ENCODE assay signal across 28 mouse cellular contexts in genomic region chrX:48291413-48291812, GRCm38 (mm10). TPM values are rescaled to one million over a fixed set of nuclear protein-coding genes. Genes with fewer than 3 reads are reported as not detected.
DNase-seq lines count a peak whose midpoint lies in the region; ATAC-seq and TF ChIP-seq lines count a peak whose summit lies in the region.
"Had no signal": no experiment of that assay in that cellular context is flagged by ENCODE, and none has a peak within 500 bp of the region (broad histone marks: within the 10 kb centered on the region; RNA-seq: fewer than 3 reads in every experiment).

No protein-coding gene starts in this region.

- no peak overlapping the region for H3K9ac ChIP-seq in lung, embryonic 14.5 days
- H3K9ac ChIP-seq: embryonic facial prominence, embryonic 12.5 days; embryonic facial prominence, embryonic 15.5 days; forebrain, postnatal 0 days; heart, embryonic 13.5 days; hindbrain, embryonic 12.5 days; hindbrain, embryonic 15.5 days had no signal

- peak; percentile 25 for DNase-seq in kidney, adult 2 months
- DNase-seq in kidney, postnatal 4 days = no peak
- DNase-seq in kidney, postnatal 14 days = peak; percentile 18
- DNase-seq in kidney, adult 18-20 months = no peak
- DNase-seq in lung, embryonic 14.5 days = peak; percentile 8
- DNase-seq in lung, postnatal 14 days = no peak
- DNase-seq in ZHBTc4 (ENCODE audit: low read depth, low spot score) = peak; percentile 82
- DNase-seq in midbrain, embryonic 10.5 days (ENCODE audit: low spot score) = no peak
- DNase-seq: adrenal gland, adult 2 months; adrenal gland, postnatal 14 days; B cell, adult 2 months; cerebellum, adult 11 months; cerebellum, adult 2 months; cerebellum, adult 9-11 months; cerebellum, postnatal 25 days; forebrain, postnatal 0 days; gastrocnemius, adult 2 months; gastrocnemius, postnatal 25 days; heart, adult 2 months; heart, postnatal 14 days had no signal

- no peaks in the 10 kb centered on the region for H3K4me1 ChIP-seq in kidney, adult 2 months (ENCODE audit: control insufficient read depth, insufficient read depth, low read length)
- H3K4me1 ChIP-seq in lung, embryonic 14.5 days (ENCODE audit: insufficient read depth) = no peaks in the 10 kb centered on the region
- peaks cover 7% of the 10 kb centered on the region for H3K4me1 ChIP-seq in midbrain, embryonic 10.5 days
- H3K4me1 ChIP-seq: embryonic facial prominence, embryonic 12.5 days; embryonic facial prominence, embryonic 15.5 days; heart, embryonic 10.5 days; heart, embryonic 13.5 days; hindbrain, embryonic 12.5 days; hindbrain, embryonic 15.5 days had no signal

- ATAC-seq in lung, embryonic 14.5 days (ENCODE audit: insufficient read depth) = no peak
- ATAC-seq: forebrain, embryonic 14.5 days; forebrain, postnatal 0 days had no signal

- H3K36me3 ChIP-seq in kidney, adult 2 months (ENCODE audit: control insufficient read depth, insufficient read depth, low read length) = no peaks in the 10 kb centered on the region
- no peaks in the 10 kb centered on the region for H3K36me3 ChIP-seq in lung, embryonic 14.5 days (ENCODE audit: insufficient read depth)
- no peaks in the 10 kb centered on the region for H3K36me3 ChIP-seq in midbrain, embryonic 10.5 days
- H3K36me3 ChIP-seq: embryonic facial prominence, embryonic 12.5 days; embryonic facial prominence, embryonic 15.5 days; heart, embryonic 10.5 days; heart, embryonic 13.5 days; hindbrain, embryonic 12.5 days; hindbrain, embryonic 15.5 days had no signal

- WGBS in kidney, adult 2 months = 18% methylated on average over 3 of the region's 3 CpGs
- 22% methylated on average over 3 of the region's 3 CpGs for WGBS in lung, embryonic 14.5 days
- WGBS in midbrain, embryonic 10.5 days = 40% methylated on average over 3 of the region's 3 CpGs

- TF ChIP-seq POLR2A in kidney, adult 2 months (IDR thresholded peaks at IDR 0.05; ENCODE audit: low read depth, low read length) = no peak

- H3K4me3 ChIP-seq in kidney, adult 2 months (ENCODE audit: insufficient read depth, low read depth, low read length) = no peak overlapping the region
- no peak overlapping the region for H3K4me3 ChIP-seq in lung, embryonic 14.5 days (ENCODE audit: low read depth, low read length)
- no peak overlapping the region for H3K4me3 ChIP-seq in midbrain, embryonic 10.5 days
- H3K4me3 ChIP-seq: embryonic facial prominence, embryonic 12.5 days; embryonic facial prominence, embryonic 15.5 days; gastrocnemius, adult 2 months; heart, adult 2 months; heart, embryonic 10.5 days; heart, embryonic 13.5 days; hindbrain, embryonic 12.5 days; hindbrain, embryonic 15.5 days had no signal

- no peak overlapping the region for H3K4me2 ChIP-seq in lung, embryonic 14.5 days
- H3K4me2 ChIP-seq: embryonic facial prominence, embryonic 12.5 days; embryonic facial prominence, embryonic 15.5 days; heart, embryonic 13.5 days; hindbrain, embryonic 12.5 days; hindbrain, embryonic 15.5 days had no signal

- no peak for TF ChIP-seq CTCF in kidney, adult 2 months (conservative IDR thresholded peaks at IDR 0.05; ENCODE audit: insufficient read depth, insufficient read length, low read depth, low read length)
- TF ChIP-seq CTCF in lung, embryonic 14.5 days (IDR thresholded peaks at IDR 0.05; ENCODE audit: low read depth) = no peak

- no peaks in the 10 kb centered on the region for H3K27me3 ChIP-seq in kidney, adult 2 months (replicated peaks; ENCODE audit: control insufficient read depth, insufficient read depth, low read length)
- no peaks in the 10 kb centered on the region for H3K27me3 ChIP-seq in lung, embryonic 14.5 days (ENCODE audit: insufficient read depth, low read length)
- peaks cover 29% of the 10 kb centered on the region for H3K27me3 ChIP-seq in midbrain, embryonic 10.5 days (ENCODE audit: low read depth, poor library complexity, severe bottlenecking)
- H3K27me3 ChIP-seq: CH12.LX; hindbrain, embryonic 15.5 days had no signal

- no peak overlapping the region for H3K27ac ChIP-seq in kidney, adult 2 months (ENCODE audit: insufficient read depth, low read depth, low read length)
- H3K27ac ChIP-seq in lung, embryonic 14.5 days (ENCODE audit: low read depth) = no peak overlapping the region
- no peak overlapping the region for H3K27ac ChIP-seq in midbrain, embryonic 10.5 days (replicated peaks)
- H3K27ac ChIP-seq: embryonic facial prominence, embryonic 12.5 days; embryonic facial prominence, embryonic 15.5 days; gastrocnemius, adult 2 months; heart, adult 2 months; heart, embryonic 10.5 days; heart, embryonic 13.5 days; hindbrain, embryonic 12.5 days; hindbrain, embryonic 15.5 days had no signal

- H3K9me3 ChIP-seq in lung, embryonic 14.5 days (ENCODE audit: low read depth, low read length) = no peaks in the 10 kb centered on the region
- H3K9me3 ChIP-seq in midbrain, embryonic 10.5 days (replicated peaks) = no peaks in the 10 kb centered on the region
- H3K9me3 ChIP-seq: embryonic facial prominence, embryonic 12.5 days; embryonic facial prominence, embryonic 15.5 days; heart, embryonic 10.5 days; heart, embryonic 13.5 days; hindbrain, embryonic 12.5 days; hindbrain, embryonic 15.5 days had no signal

RNA-seq across cellular contexts. Expression of gene Utp14a, which starts 34.8 kb away (rescaled TPM):
- 1.6 and 2.4 TPM in 2 replicates for polyA plus RNA-seq in kidney, adult 2 months (2012; rRNA removed)
- 21.5 and 23.7 TPM in 2 replicates for polyA plus RNA-seq in lung, embryonic 14.5 days (2014; fragmentation: Nextera tagmentation; extraction: Ambion mirVana)
- 19.7 and 22.8 TPM in 2 replicates for polyA plus RNA-seq in midbrain, embryonic 10.5 days (2016; fragmentation: Nextera tagmentation; extraction: Ambion mirVana)

RNA-seq across cellular contexts. Expression of gene Bcorl1, which starts 49.7 kb away (rescaled TPM):
- polyA plus RNA-seq in kidney, adult 2 months (2012; rRNA removed) = 3.5 and 3.8 TPM in 2 replicates
- 6.2 and 7.3 TPM in 2 replicates for polyA plus RNA-seq in lung, embryonic 14.5 days (2014; fragmentation: Nextera tagmentation; extraction: Ambion mirVana)
- 4.0 and 4.9 TPM in 2 replicates for polyA plus RNA-seq in midbrain, embryonic 10.5 days (2016; fragmentation: Nextera tagmentation; extraction: Ambion mirVana)

Comparison
In these comparisons a context has a peak if more than half of its experiments do, and no peak if none do; other contexts are left out.
1. DNase-seq: peak in kidney, adult 2 months (single experiment), kidney, postnatal 14 days (single experiment), lung, embryonic 14.5 days (single experiment) and ZHBTc4 (single experiment); none in kidney, postnatal 4 days (0 of 2), kidney, adult 18-20 months (single experiment), lung, postnatal 14 days (single experiment) and midbrain, embryonic 10.5 days (single experiment).